Mouse (Mus musculus): ENCODE measurements around the gene Krt86. TPM values are rescaled to one million over a fixed set of nuclear protein-coding genes. Genes with fewer than 3 reads are reported as not detected.

Krt86 gene
- polyA plus RNA-seq, 1 experiment from 2014 or later, result not detected

- Histone ChIP-seq H3K4me1 (ENCODE audit: control insufficient read depth, insufficient read depth, low read length) (no peaks in the 10 kb centered on the region), H3K27me3 (ENCODE audit: control insufficient read depth, insufficient read depth, low read length) (no peaks in the 10 kb centered on the region), H3K36me3 (ENCODE audit: control insufficient read depth, insufficient read depth, low read length) (no peaks in the 10 kb centered on the region), H3K9ac (ENCODE audit: low read length) (no peak overlapping the region), H3K4me3 (ENCODE audit: low read depth, low read length) (no peak overlapping the region), H3K4me2 (ENCODE audit: low read depth) (no peak overlapping the region), H3K9me3 (ENCODE audit: control insufficient read depth, low read length) (no peaks in the 10 kb centered on the region), H3K27ac (ENCODE audit: low read depth, low read length) (no peak overlapping the region)
- DNase-seq (ENCODE audit: low spot score) (no peak), ATAC-seq (ENCODE audit: insufficient read depth, low FRiP score, low TSS enrichment) (no peak)
- 86% methylated on average over 2 of the region's 2 CpGs for WGBS
These were observed 18.0 kb upstream of the Krt86 start for GRCm38 (mm10) chr15:101455292-101455691.

DNA sequence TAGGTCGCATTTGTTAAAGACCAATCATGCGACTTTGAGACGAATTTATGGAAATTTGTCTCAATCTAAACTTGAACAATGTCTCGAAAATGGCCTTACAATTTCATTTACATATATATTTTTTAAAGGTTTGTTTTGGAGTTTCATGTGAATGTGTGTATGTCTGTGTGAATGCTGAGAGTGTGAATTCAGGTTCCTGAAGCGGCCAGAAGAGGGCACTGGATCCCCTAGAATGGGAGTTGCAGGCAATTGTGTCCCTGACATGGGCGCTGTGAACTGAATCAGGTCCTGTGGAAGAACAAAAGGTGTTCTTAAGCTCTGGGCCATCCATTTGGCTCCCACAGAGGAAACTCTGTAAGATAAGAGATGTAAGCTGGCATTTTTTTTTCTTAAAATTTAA is 17.4 kb upstream of the Krt86 start:
- H3K4me3 ChIP-seq (ENCODE audit: low read depth, low read length), result no peak overlapping the region
- no peaks in the 10 kb centered on the region for H3K27me3 ChIP-seq (ENCODE audit: control insufficient read depth, insufficient read depth, low read length)
- H3K9ac ChIP-seq (ENCODE audit: low read length), result no peak overlapping the region
- H3K27ac ChIP-seq (ENCODE audit: low read depth, low read length), result no peak overlapping the region
- ATAC-seq (ENCODE audit: insufficient read depth, low FRiP score, low TSS enrichment) (no peak), DNase-seq (ENCODE audit: low spot score) (no peak)
- WGBS, result 91% methylated on average over 6 of the region's 6 CpGs
- no peaks in the 10 kb centered on the region for H3K4me1 ChIP-seq (ENCODE audit: control insufficient read depth, insufficient read depth, low read length)
- H3K9me3 ChIP-seq (ENCODE audit: control insufficient read depth, low read length), result no peaks in the 10 kb centered on the region
- H3K36me3 ChIP-seq (ENCODE audit: control insufficient read depth, insufficient read depth, low read length), result no peaks in the 10 kb centered on the region
- no peak overlapping the region for H3K4me2 ChIP-seq (ENCODE audit: low read depth)

DNA sequence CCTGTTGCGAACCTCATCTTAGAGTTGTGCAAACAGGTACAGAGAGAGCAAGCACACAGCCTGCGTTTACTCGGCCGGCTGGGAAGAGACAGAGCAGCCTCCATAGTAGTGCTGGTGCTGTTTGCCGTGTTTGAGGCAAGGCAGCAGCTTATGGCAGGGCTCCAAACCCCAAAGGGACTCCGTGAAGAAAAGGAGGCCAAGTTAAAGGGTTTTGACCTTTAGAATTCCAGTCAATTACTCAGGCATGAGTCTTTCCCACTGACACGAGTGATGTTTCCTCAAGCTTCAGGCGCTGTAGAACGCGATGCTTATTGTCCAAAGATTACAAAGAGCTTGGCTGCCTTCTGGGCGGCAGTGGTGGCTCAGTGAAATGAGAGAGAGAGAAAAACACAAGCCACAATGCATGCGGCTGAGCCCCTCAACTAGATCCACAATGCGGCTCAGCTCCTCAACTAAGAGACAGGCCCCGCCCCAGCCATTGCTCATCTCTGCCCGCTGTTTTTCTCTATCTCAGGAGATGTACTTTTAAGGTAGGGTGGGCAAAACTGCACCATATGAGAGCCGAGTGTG is 14.8 kb upstream of the Krt86 start:
- ATAC-seq (ENCODE audit: insufficient read depth, low FRiP score, low TSS enrichment) (no peak), DNase-seq (ENCODE audit: low spot score) (no peak)
- no peaks in the 10 kb centered on the region for H3K27me3 ChIP-seq (ENCODE audit: control insufficient read depth, insufficient read depth, low read length)
- H3K36me3 ChIP-seq (ENCODE audit: control insufficient read depth, insufficient read depth, low read length), result no peaks in the 10 kb centered on the region
- H3K27ac ChIP-seq (ENCODE audit: low read depth, low read length), result no peak overlapping the region
- H3K9ac ChIP-seq (ENCODE audit: low read length), result no peak overlapping the region
- WGBS, result 66% methylated on average over 16 of the region's 16 CpGs
- H3K4me1 ChIP-seq (ENCODE audit: control insufficient read depth, insufficient read depth, low read length), result no peaks in the 10 kb centered on the region
- no peak overlapping the region for H3K4me3 ChIP-seq (ENCODE audit: low read depth, low read length)
- no peaks in the 10 kb centered on the region for H3K9me3 ChIP-seq (ENCODE audit: control insufficient read depth, low read length)
- no peak overlapping the region for H3K4me2 ChIP-seq (ENCODE audit: low read depth)

GRCm38 (mm10) chr15:101459283-101459682 is 14.0 kb upstream of the Krt86 start:
- H3K4me2 ChIP-seq (ENCODE audit: low read depth), result no peak overlapping the region
- no peaks in the 10 kb centered on the region for H3K36me3 ChIP-seq (ENCODE audit: control insufficient read depth, insufficient read depth, low read length)
- 76% methylated on average over 14 of the region's 14 CpGs for WGBS
- no peak overlapping the region for H3K27ac ChIP-seq (ENCODE audit: low read depth, low read length)
- H3K9ac ChIP-seq (ENCODE audit: low read length), result no peak overlapping the region
- no peaks in the 10 kb centered on the region for H3K27me3 ChIP-seq (ENCODE audit: control insufficient read depth, insufficient read depth, low read length)
- ATAC-seq (ENCODE audit: insufficient read depth, low FRiP score, low TSS enrichment) (no peak), DNase-seq (ENCODE audit: low spot score) (no peak)
- H3K4me1 ChIP-seq (ENCODE audit: control insufficient read depth, insufficient read depth, low read length), result no peaks in the 10 kb centered on the region
- no peaks in the 10 kb centered on the region for H3K9me3 ChIP-seq (ENCODE audit: control insufficient read depth, low read length)
- no peak overlapping the region for H3K4me3 ChIP-seq (ENCODE audit: low read depth, low read length)

- WGBS, result 78% methylated on average over 13 of the region's 13 CpGs
- no peak within 1 kb of the TSS for H3K27ac ChIP-seq (ENCODE audit: low read depth, low read length)
- H3K9ac ChIP-seq (ENCODE audit: low read length), result no peak within 1 kb of the TSS
- H3K27me3 ChIP-seq (ENCODE audit: control insufficient read depth, insufficient read depth, low read length), result no peaks in the 10 kb centered on the region
- H3K9me3 ChIP-seq (ENCODE audit: control insufficient read depth, low read length), result no peaks in the 10 kb centered on the region
- no peak within 1 kb of the TSS for H3K4me2 ChIP-seq (ENCODE audit: low read depth)
- H3K36me3 ChIP-seq (ENCODE audit: control insufficient read depth, insufficient read depth, low read length), result no peaks in the 10 kb centered on the region
- no peak for DNase-seq (ENCODE audit: low spot score)
- no peaks in the 10 kb centered on the region for H3K4me1 ChIP-seq (ENCODE audit: control insufficient read depth, insufficient read depth, low read length)
- H3K4me3 ChIP-seq (ENCODE audit: low read depth, low read length), result no peak within 1 kb of the TSS
- ATAC-seq (ENCODE audit: insufficient read depth, low FRiP score, low TSS enrichment), result no peak
These were observed 9.6 kb upstream of the Krt86 start, which contains the start of gene Krt81 for GRCm38 (mm10) chr15:101463651-101464050. Gene Krt81 (minus strand): TSS chr15:101463751.

- WGBS, result 83% methylated on average over 4 of the region's 4 CpGs
- DNase-seq (ENCODE audit: low spot score) (no peak), ATAC-seq (ENCODE audit: insufficient read depth, low FRiP score, low TSS enrichment) (no peak)
- Histone ChIP-seq H3K27me3 (ENCODE audit: control insufficient read depth, insufficient read depth, low read length) (no peaks in the 10 kb centered on the region), H3K9ac (ENCODE audit: low read length) (no peak overlapping the region), H3K4me2 (ENCODE audit: low read depth) (no peak overlapping the region), H3K27ac (ENCODE audit: low read depth, low read length) (no peak overlapping the region), H3K4me1 (ENCODE audit: control insufficient read depth, insufficient read depth, low read length) (no peaks in the 10 kb centered on the region), H3K36me3 (ENCODE audit: control insufficient read depth, insufficient read depth, low read length) (no peaks in the 10 kb centered on the region), H3K4me3 (ENCODE audit: low read depth, low read length) (no peak overlapping the region), H3K9me3 (ENCODE audit: control insufficient read depth, low read length) (no peaks in the 10 kb centered on the region)
These were observed 4.2 kb upstream of the Krt86 start for GRCm38 (mm10) chr15:101469093-101469492.

GRCm38 (mm10) chr15:101479007-101479665 is 5.9 kb downstream of the Krt86 start:
- no peak for ATAC-seq (ENCODE audit: insufficient read depth, low FRiP score, low TSS enrichment)

GRCm38 (mm10) chr15:101479666-101480060 is 6.4 kb downstream of the Krt86 start:
- DNase-seq (ENCODE audit: low spot score) (peak; percentile 20), ATAC-seq (ENCODE audit: insufficient read depth, low FRiP score, low TSS enrichment) (no peak)
- Histone ChIP-seq H3K4me2 (ENCODE audit: low read depth) (peak overlapping the region; percentile 56), H3K4me3 (ENCODE audit: low read depth, low read length) (peak overlapping the region; percentile 26), H3K9ac (ENCODE audit: low read length) (peak overlapping the region; percentile 49; the same call in 1 of the 2 replicates), H3K4me1 (ENCODE audit: control insufficient read depth, insufficient read depth, low read length) (no peaks in the 10 kb centered on the region), H3K9me3 (ENCODE audit: control insufficient read depth, low read length) (no peaks in the 10 kb centered on the region), H3K27me3 (ENCODE audit: control insufficient read depth, insufficient read depth, low read length) (no peaks in the 10 kb centered on the region), H3K36me3 (ENCODE audit: control insufficient read depth, insufficient read depth, low read length) (no peaks in the 10 kb centered on the region), H3K27ac (ENCODE audit: low read depth, low read length) (no peak overlapping the region)
- 34% methylated on average over 11 of the region's 11 CpGs for WGBS

More at GRCm38 (mm10) chr15:101479007-101479665, 5.9 kb downstream of the Krt86 start:
- peak overlapping the region; percentile 26 for H3K4me3 ChIP-seq (ENCODE audit: low read depth, low read length)
- no peak overlapping the region for H3K27ac ChIP-seq (ENCODE audit: low read depth, low read length)
- H3K36me3 ChIP-seq (ENCODE audit: control insufficient read depth, insufficient read depth, low read length), result no peaks in the 10 kb centered on the region
- H3K27me3 ChIP-seq (ENCODE audit: control insufficient read depth, insufficient read depth, low read length), result no peaks in the 10 kb centered on the region
- H3K9me3 ChIP-seq (ENCODE audit: control insufficient read depth, low read length), result no peaks in the 10 kb centered on the region
- no peaks in the 10 kb centered on the region for H3K4me1 ChIP-seq (ENCODE audit: control insufficient read depth, insufficient read depth, low read length)
- peak overlapping the region; percentile 56 for H3K4me2 ChIP-seq (ENCODE audit: low read depth)
- 13% methylated on average over 31 of the region's 31 CpGs for WGBS
- peak; percentile 72 for DNase-seq (ENCODE audit: low spot score)
- peak overlapping the region; percentile 49; the same call in 1 of the 2 replicates for H3K9ac ChIP-seq (ENCODE audit: low read length)

DNA sequence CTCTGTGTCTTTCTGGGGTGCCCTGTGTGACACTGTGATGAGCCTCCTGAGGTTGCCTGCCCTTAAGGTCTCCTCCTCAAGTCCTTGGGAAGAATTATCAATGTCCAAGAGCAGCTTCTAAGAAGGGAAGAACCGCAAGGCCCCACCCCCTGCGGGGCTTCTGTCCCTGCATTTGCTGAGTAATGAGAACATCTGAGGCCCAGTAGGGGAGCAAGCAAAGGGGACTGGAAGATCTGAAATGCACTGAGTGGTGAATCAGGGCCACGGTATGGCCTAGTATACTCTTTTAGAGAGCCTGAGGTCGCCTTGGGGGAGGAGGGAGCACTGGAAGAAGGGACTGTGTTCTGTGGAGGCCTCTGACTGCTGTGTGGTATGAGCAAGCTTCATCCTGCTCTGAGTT is 8.8 kb downstream of the Krt86 start:
- Histone ChIP-seq H3K27me3 (ENCODE audit: control insufficient read depth, insufficient read depth, low read length) (no peaks in the 10 kb centered on the region), H3K36me3 (ENCODE audit: control insufficient read depth, insufficient read depth, low read length) (no peaks in the 10 kb centered on the region), H3K9ac (ENCODE audit: low read length) (no peak overlapping the region), H3K4me3 (ENCODE audit: low read depth, low read length) (no peak overlapping the region), H3K9me3 (ENCODE audit: control insufficient read depth, low read length) (no peaks in the 10 kb centered on the region), H3K4me1 (ENCODE audit: control insufficient read depth, insufficient read depth, low read length) (no peaks in the 10 kb centered on the region), H3K4me2 (ENCODE audit: low read depth) (no peak overlapping the region), H3K27ac (ENCODE audit: low read depth, low read length) (0 out of 2 replicates have a peak overlapping the region, but pooled peaks have one; percentile 8)
- no peak for DNase-seq (ENCODE audit: low spot score)
- WGBS, result 41% methylated on average over 4 of the region's 4 CpGs
- no peak for ATAC-seq (ENCODE audit: insufficient read depth, low FRiP score, low TSS enrichment)

Measured in neural tube, embryonic 11.5 days (tissue).